Mouse (Mus musculus) lung, embryonic 15.5 days (tissue): ENCODE measurements around the gene Gm597. TPM values are rescaled to one million over a fixed set of nuclear protein-coding genes. Genes with fewer than 3 reads are reported as not detected.

Experiments used
- ATAC-seq: fragments of 200-750 bp; cut with Nextera tagmentation; 2 replicates; pipeline ENCODE4 v1.8.0; 2017; ENCODE audit warnings: moderate number of reproducible peaks, borderline replicate concordance; ENCODE audit not compliant: low FRiP score, low TSS enrichment; ENCODE audit errors: extremely low read depth
- H3K27ac ChIP-seq: fragments of 300-500 bp; sonication (generic); 2 replicates; pipeline ENCODE4 v1.5.1; 2015; ENCODE audit warnings: moderate library complexity, mild to moderate bottlenecking, inconsistent platforms
- H3K27me3 ChIP-seq: fragments of 300-500 bp; sonication (generic); 2 replicates; pipeline ENCODE4 v1.6.1; 2015; ENCODE audit warnings: inconsistent platforms
- H3K36me3 ChIP-seq: fragments of 300-500 bp; sonication (generic); 2 replicates; pipeline ENCODE4 v1.6.1; 2015; ENCODE audit warnings: inconsistent platforms
- H3K4me1 ChIP-seq: fragments of 300-500 bp; sonication (generic); 2 replicates; pipeline ENCODE4 v1.6.1; 2015; ENCODE audit warnings: inconsistent platforms
- H3K4me2 ChIP-seq: fragments of 300-500 bp; sonication (generic); 2 replicates; pipeline ENCODE4 v1.6.1; 2015; ENCODE audit warnings: inconsistent platforms, mild to moderate bottlenecking, moderate library complexity
- H3K4me3 ChIP-seq: fragments of 300-500 bp; sonication (generic); 2 replicates; pipeline ENCODE4 v1.5.1; 2015; ENCODE audit warnings: mild to moderate bottlenecking, inconsistent platforms
- H3K9ac ChIP-seq: fragments of 300-500 bp; sonication (generic); 2 replicates; pipeline ENCODE4 v1.6.1; 2015; ENCODE audit warnings: inconsistent platforms
- H3K9me3 ChIP-seq: fragments of 300-500 bp; sonication (generic); 2 replicates; pipeline ENCODE4 v1.6.1; 2016; ENCODE audit warnings: inconsistent platforms
- WGBS: fragments of 180-500 bp; shearing (Covaris S2); methylation state at CpG from one replicate; pipeline ENCODE4 v1.1.7; 2015; 5-methylcytosine and 5-hydroxymethylcytosine counted together
- polyA plus RNA-seq: library from polyadenylated mRNA; unstranded; fragments of >200 nt; fragmentation: Nextera tagmentation; extraction: Ambion mirVana; gene quantifications from 2 replicates; pipeline ENCODE4 v1.2.1, GENCODE M21; 2015

Gene Gm597
- not detected in 2 replicates for polyA plus RNA-seq

- Histone ChIP-seq H3K9me3 (no peaks in the 10 kb centered on the region), H3K9ac (no peak within 1 kb of the TSS), H3K4me3 (no peak within 1 kb of the TSS), H3K27ac (no peak within 1 kb of the TSS), H3K4me2 (no peak within 1 kb of the TSS), H3K36me3 (no peaks in the 10 kb centered on the region), H3K4me1 (no peaks in the 10 kb centered on the region), H3K27me3 (no peaks in the 10 kb centered on the region)
- ATAC-seq = no peak
Observed at GRCm38 (mm10) chr1:28780152-28780551, at the start of gene Gm597. Gm597 (minus strand) TSS chr1:28780252.

DNA sequence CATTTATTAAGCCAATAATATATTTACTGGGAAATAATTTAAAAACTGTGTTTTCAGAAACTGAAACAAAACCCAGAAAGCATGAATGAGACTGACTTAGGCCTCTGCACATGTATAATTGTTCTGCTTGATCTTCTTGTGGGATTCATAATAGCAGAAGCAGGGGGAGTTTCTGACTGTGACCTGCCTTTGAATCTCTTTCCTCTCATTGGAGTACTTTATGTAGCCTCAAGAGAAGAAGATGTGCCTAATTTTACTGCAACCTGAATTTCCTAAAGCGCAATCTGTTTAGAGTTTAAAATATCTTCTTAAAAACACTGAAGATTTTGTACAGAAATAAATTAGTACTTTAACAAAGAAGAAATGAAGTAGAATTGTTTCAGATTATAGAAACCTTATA, 27.6 kb upstream of the Gm597 start:
- no peaks in the 10 kb centered on the region for H3K27me3 ChIP-seq
- H3K9ac ChIP-seq = no peak overlapping the region
- H3K4me3 ChIP-seq = no peak overlapping the region
- no peaks in the 10 kb centered on the region for H3K36me3 ChIP-seq
- no peak overlapping the region for H3K4me2 ChIP-seq
- H3K27ac ChIP-seq = no peak overlapping the region
- no peaks in the 10 kb centered on the region for H3K4me1 ChIP-seq
- H3K9me3 ChIP-seq = no peaks in the 10 kb centered on the region
- 89% methylated on average over 1 of the region's 1 CpGs for WGBS
- ATAC-seq = no peak

DNA sequence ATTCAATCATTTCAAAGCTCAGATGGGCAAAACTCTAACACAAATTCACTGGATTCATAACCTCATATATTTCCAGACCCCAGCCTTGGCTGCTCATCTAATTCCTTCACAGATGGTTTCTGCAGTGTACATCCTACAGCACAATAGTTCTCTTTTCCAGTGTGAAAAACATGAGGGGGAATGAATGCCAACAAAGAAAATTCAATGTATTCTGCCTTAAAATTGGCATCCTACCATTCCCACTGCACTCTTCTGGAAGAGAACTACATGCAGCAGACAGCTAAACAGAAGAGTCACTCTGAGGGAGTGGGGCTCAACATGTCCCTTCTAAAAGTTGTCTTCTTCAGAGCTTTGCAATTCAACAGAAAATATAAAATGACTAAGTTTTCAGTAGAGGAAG, 26.6 kb upstream of the Gm597 start:
- Histone ChIP-seq H3K4me2 (no peak overlapping the region), H3K4me1 (no peaks in the 10 kb centered on the region), H3K9ac (no peak overlapping the region), H3K27ac (no peak overlapping the region), H3K4me3 (no peak overlapping the region), H3K9me3 (no peaks in the 10 kb centered on the region), H3K36me3 (no peaks in the 10 kb centered on the region), H3K27me3 (no peaks in the 10 kb centered on the region)
- ATAC-seq = no peak

- H3K27ac ChIP-seq = no peak overlapping the region
- ATAC-seq = no peak
- no peaks in the 10 kb centered on the region for H3K27me3 ChIP-seq
- no peak overlapping the region for H3K4me3 ChIP-seq
- H3K9ac ChIP-seq = no peak overlapping the region
- no peaks in the 10 kb centered on the region for H3K9me3 ChIP-seq
- no peaks in the 10 kb centered on the region for H3K36me3 ChIP-seq
- no peaks in the 10 kb centered on the region for H3K4me1 ChIP-seq
- H3K4me2 ChIP-seq = no peak overlapping the region
- 85% methylated on average over 14 of the region's 14 CpGs for WGBS
Observed at GRCm38 (mm10) chr1:28800881-28801280, 20.8 kb upstream of the Gm597 start.
